Mouse (Mus musculus): ENCODE data around the gene Gm14391.
"Not testable (repeated sequence)": the region's sequence is repeated elsewhere in the genome, so short reads cannot be mapped to it uniquely, and the experiment has no call there.

Gene Gm14391

DNA sequence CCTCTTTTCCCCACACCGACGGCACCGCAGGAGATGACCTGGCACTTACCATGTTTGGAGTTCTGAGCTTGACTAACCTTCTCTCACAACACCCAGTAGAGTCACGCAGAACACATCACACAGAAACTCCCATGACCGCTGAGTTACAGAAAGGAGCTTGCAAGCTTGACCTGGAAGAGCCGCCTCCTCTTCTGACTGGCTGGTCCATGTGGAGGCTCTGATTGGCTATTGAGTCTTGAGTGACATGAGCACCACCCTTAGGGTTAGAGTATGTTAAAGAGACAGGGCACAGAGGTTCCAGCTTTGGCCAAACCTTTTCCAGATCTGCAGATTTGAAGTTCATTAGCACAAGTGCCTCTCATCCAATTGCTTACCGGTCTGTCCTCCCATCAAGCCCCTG is at the start of gene Gm14391:
TSS of gene Gm14391 (minus strand) at position 186 of the 400 bp plus-strand sequence.
- not testable (repeated sequence) for DNase-seq (ENCODE audit: low read depth, low spot score)

- not testable (repeated sequence) for DNase-seq (ENCODE audit: low read depth, low spot score)
Measured at GRCm38 (mm10) chr2:175179008-175179407, 27.7 kb downstream of the Gm14391 start.

- DNase-seq (ENCODE audit: low read depth, low spot score), result no peak
Measured at GRCm38 (mm10) chr2:175176312-175176711, 30.4 kb downstream of the Gm14391 start.

DNA sequence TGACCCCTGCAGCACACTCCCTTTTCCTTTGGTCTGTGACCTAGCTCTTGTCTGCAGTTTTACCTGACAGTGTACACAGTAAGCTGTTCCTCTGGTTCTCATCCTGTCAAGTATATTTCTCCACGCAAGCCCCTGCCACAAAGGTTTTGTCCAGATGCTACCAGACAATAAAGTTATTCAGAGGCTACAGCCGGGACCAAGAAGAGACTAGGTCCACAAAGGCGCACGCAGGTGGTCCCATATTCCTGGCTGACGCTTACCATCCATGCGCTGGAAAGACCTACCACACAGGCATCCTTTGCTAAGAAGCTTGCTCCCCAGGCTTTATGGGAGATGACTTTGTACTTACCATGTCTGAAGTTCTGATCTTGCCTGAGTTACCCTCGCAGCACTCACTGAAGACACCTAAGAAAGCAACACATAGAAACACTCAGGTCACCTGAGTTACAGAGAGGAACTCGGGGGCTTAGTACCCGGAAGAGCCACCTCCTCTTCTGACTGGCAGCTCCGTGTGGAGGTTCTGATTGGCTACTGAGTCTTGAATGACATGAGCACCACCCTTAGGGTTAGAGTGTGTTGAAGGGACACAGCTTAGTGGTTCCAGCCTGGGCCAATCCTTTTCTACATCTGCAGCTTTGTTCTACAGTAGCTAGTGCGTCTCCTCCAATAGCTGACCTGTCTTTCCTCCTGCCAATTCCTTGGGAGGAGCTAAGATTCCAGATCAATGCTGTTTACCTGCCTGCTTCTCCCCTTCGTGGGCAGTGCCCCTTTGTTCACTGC is 31.1 kb downstream of the Gm14391 start, which contains the start of gene Gm14443:
TSS of gene Gm14443 (minus strand) at position 471 of the 780 bp plus-strand sequence.
- DNase-seq (ENCODE audit: low read depth, low spot score), result not testable (repeated sequence)

- DNase-seq (ENCODE audit: low read depth, low spot score), result not testable (repeated sequence)
Measured at GRCm38 (mm10) chr2:175174058-175174457, 32.7 kb downstream of the Gm14391 start.

DNA sequence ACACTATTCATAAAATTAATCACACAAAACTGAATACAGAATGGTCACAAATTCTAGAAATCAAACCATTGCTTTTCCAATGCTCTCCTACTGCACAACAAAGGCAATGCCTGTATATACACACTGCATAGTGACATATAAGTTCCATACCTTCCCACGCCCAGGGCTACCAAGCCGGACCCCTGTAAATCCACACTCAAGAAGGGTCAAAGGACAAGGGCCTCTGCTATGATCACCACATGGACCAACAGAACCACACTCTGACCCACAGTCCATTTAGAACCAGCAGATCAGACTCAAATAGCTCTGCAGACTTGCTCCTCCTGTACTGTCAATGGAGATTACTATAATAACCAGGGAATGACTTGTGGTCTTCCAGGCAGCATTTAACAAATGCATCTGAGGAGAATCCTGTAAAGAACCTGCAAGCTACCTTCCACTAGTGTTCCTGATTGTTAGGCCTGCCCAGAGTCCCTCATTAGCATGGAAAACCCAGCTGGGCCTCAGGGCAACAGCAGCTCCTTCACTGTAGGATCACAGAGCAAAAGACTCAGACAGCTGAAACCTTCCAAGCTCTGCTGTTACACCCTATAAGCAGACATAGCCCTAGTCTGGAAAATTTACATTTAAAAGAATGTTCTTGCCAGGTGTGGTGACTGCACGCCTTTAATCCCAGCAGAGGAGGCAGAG is 33.7 kb downstream of the Gm14391 start:
- DNase-seq (ENCODE audit: low read depth, low spot score), result not testable (repeated sequence)

- no peak for DNase-seq (ENCODE audit: low read depth, low spot score)
Measured at GRCm38 (mm10) chr2:175172123-175172522, 34.6 kb downstream of the Gm14391 start.

GRCm38 (mm10) chr2:175166870-175167269 is 39.8 kb downstream of the Gm14391 start:
- not testable (repeated sequence) for DNase-seq (ENCODE audit: low read depth, low spot score)

DNA sequence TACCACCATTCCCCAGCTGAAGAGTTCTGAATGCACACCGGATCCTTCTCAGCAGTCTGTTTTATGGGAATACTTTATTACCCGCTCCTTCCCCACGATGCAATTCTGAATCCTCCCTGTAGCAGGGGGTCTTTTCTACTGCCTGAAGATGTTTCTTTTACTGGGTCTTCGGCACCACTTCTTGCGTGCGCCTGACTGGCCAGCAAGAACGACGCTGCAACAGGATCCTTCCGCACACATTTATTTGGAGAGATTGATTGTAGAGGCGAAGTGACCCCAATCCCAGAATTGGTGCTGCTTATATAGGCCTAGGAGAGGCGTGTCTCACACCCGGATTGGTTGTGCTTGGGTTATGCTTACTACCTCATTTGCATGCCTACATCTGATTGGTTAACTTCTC is 41.6 kb downstream of the Gm14391 start:
- DNase-seq (ENCODE audit: low read depth, low spot score), result not testable (repeated sequence)

DNA sequence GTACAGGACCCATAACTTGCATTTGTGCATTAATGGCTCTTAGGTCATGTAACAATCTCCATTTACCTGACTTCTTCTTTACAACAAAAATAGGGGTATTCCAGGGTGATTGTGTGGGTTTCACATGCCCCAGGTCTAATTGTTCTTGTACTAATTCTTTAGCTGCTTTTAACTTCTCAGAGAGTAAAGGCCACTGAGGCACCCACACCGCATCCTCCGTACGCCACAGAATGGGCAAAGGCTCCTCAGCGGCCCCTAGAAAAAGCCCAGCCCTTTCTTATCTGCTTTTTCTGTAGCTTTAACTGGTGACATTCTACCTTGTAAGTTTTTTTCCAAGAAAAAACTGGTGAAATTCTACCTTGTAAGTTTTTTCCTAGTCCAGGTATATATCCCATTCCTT is 45.3 kb downstream of the Gm14391 start:
- not testable (repeated sequence) for DNase-seq (ENCODE audit: low read depth, low spot score)

- no peak for DNase-seq (ENCODE audit: low read depth, low spot score)
Measured at GRCm38 (mm10) chr2:175158642-175159041, 48.1 kb downstream of the Gm14391 start.

- DNase-seq (ENCODE audit: low read depth, low spot score), result no peak
Measured at GRCm38 (mm10) chr2:175156696-175157095, 50.0 kb downstream of the Gm14391 start.

- DNase-seq (ENCODE audit: low read depth, low spot score), result not testable (repeated sequence)
Measured at GRCm38 (mm10) chr2:175141993-175142295, 64.8 kb downstream of the Gm14391 start, which contains the start of gene Gm14399. Gm14399 (minus strand) TSS chr2:175142012.

GRCm38 (mm10) chr2:175141118-175141992 is 65.4 kb downstream of the Gm14391 start:
- not testable (repeated sequence) for DNase-seq (ENCODE audit: low read depth, low spot score)

Measured in embryo, embryonic 11.5 days (tissue).